Mouse (Mus musculus) kidney, postnatal 10 days (tissue): ENCODE measurements around the gene Sipa1l3.

Source experiments
- DNase-seq: peaks from one replicate; pipeline ENCODE4 v3.0.0; 2021; ENCODE audit warnings: mixed read lengths

The Sipa1l3 gene

GRCm38 (mm10) chr7:29367166-29368003 is 151.1 kb downstream of the Sipa1l3 start:
- DNase-seq, result no peak

GRCm38 (mm10) chr7:29364052-29364451 is 154.4 kb downstream of the Sipa1l3 start:
- DNase-seq, result peak; percentile 36

- DNase-seq, result no peak
Observed at GRCm38 (mm10) chr7:29361497-29361896, 156.9 kb downstream of the Sipa1l3 start.

GRCm38 (mm10) chr7:29355406-29355805 is 163.0 kb downstream of the Sipa1l3 start:
- no peak for DNase-seq

GRCm38 (mm10) chr7:29354161-29354560 is 164.3 kb downstream of the Sipa1l3 start:
- no peak for DNase-seq

GRCm38 (mm10) chr7:29352246-29352645 is 166.2 kb downstream of the Sipa1l3 start:
- DNase-seq, result no peak

GRCm38 (mm10) chr7:29350489-29350888 is 168.0 kb downstream of the Sipa1l3 start:
- DNase-seq, result no peak

GRCm38 (mm10) chr7:29346212-29346611 is 172.2 kb downstream of the Sipa1l3 start:
- DNase-seq, result no peak

GRCm38 (mm10) chr7:29345534-29345933 is 172.9 kb downstream of the Sipa1l3 start:
- DNase-seq, result no peak

- no peak for DNase-seq
Observed at GRCm38 (mm10) chr7:29343746-29344145, 174.7 kb downstream of the Sipa1l3 start.

- DNase-seq, result no peak
Observed at GRCm38 (mm10) chr7:29342489-29343092, 175.8 kb downstream of the Sipa1l3 start.

GRCm38 (mm10) chr7:29341722-29342121 is 176.7 kb downstream of the Sipa1l3 start:
- DNase-seq, result no peak

- no peak for DNase-seq
Observed at GRCm38 (mm10) chr7:29340838-29341237, 177.6 kb downstream of the Sipa1l3 start.

- DNase-seq, result no peak
Observed at GRCm38 (mm10) chr7:29340247-29340646, 178.2 kb downstream of the Sipa1l3 start.

- no peak for DNase-seq
Observed at GRCm38 (mm10) chr7:29338984-29339679, 179.3 kb downstream of the Sipa1l3 start.

GRCm38 (mm10) chr7:29338351-29338919 is 180.0 kb downstream of the Sipa1l3 start:
- DNase-seq, result peak; percentile 46

GRCm38 (mm10) chr7:29337766-29338165 is 180.7 kb downstream of the Sipa1l3 start:
- no peak for DNase-seq

- DNase-seq, result no peak
Observed at GRCm38 (mm10) chr7:29336795-29337319, 181.6 kb downstream of the Sipa1l3 start.

GRCm38 (mm10) chr7:29335841-29336671 is 182.4 kb downstream of the Sipa1l3 start:
- no peak for DNase-seq

- DNase-seq, result no peak
Observed at GRCm38 (mm10) chr7:29335276-29335675, 183.2 kb downstream of the Sipa1l3 start.

- no peak for DNase-seq
Observed at GRCm38 (mm10) chr7:29334156-29334555, 184.3 kb downstream of the Sipa1l3 start.

- DNase-seq, result no peak
Observed at GRCm38 (mm10) chr7:29328984-29329383, 189.5 kb downstream of the Sipa1l3 start.
